Mouse (Mus musculus) ovary, postnatal 36 days (tissue): Measurements from ENCODE around the gene Scgb2b11.
"Not testable (repeated sequence)": the region's sequence is repeated elsewhere in the genome, so short reads cannot be mapped to it uniquely, and the experiment has no call there.

Experiments
- DNase-seq: peaks from one replicate; pipeline ENCODE4 v3.0.0; 2022; ENCODE audit warnings: low spot score, mixed read lengths

Scgb2b11 gene

GRCm38 (mm10) chr7:32211045-32211444 lies at the start of gene Scgb2b11:
TSS of gene Scgb2b11 (minus strand) at chr7:32211145.
- not testable (repeated sequence) for DNase-seq

- not testable (repeated sequence) for DNase-seq
Observed at GRCm38 (mm10) chr7:32222540-32222939, 11.6 kb upstream of the Scgb2b11 start, which contains the start of gene Scgb1b11. TSS of gene Scgb1b11 (plus strand) at chr7:32222840.
